Mouse (Mus musculus): ENCODE results near the gene Mavs.

DNA sequence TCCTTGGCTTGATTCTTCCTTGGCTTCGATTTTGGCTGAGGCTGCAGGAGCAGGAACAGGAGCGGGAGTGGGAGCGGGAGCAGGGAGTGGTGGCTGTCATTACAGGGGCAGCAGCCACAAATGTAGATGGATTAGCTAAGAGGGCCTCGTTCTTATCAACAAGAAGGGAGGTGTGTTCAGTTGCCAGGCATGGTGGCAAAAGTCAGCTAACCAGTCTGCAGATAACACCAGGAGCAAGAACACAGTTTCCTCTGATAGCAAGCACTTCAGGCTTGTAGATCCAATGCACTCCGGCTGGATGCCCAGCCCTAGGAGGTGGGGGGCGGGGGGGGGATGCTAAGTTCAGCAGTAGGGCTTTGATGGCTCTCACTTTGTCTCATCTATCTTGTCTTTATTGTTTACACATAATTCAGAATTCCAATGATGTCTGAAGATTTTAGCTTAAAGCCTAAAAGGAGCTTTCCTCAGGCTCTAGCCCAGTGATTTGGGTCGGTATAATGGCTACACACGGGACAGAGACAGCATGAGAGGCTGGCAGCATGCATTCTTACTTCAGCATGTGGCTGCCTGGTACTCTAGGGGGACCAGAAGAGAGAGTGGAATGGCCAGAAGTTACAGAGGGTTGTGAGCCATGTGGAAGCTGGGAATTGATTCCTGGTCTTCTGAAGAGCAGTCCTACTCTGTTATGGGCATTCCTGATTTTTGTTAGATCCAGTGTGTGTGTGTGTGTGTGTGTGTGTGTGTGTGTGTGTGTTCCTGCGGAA lies 26.9 kb downstream of the Mavs start:
- no peak for TF ChIP-seq CTCF (IDR thresholded peaks at IDR 0.05; ENCODE audit: low read depth)
- no peak for TF ChIP-seq EP300 (IDR thresholded peaks at IDR 0.05; ENCODE audit: low read depth)

Measured in heart, postnatal 0 days (tissue).